Mouse (Mus musculus): Measurements from ENCODE around the gene Hipk2. TPM values are rescaled to one million over a fixed set of nuclear protein-coding genes. Genes with fewer than 3 reads are reported as not detected.

Gene Hipk2
- polyA plus RNA-seq, 1 experiment = 34.3 TPM

- DNase-seq = no peak
- H3K27me3 ChIP-seq (ENCODE audit: control insufficient read depth, insufficient read depth, low read length) = no peaks in the 10 kb centered on the region
- no peak overlapping the region for H3K4me3 ChIP-seq (replicated peaks; ENCODE audit: insufficient read depth, low read depth, low read length)
- H3K4me1 ChIP-seq (ENCODE audit: control insufficient read depth, insufficient read depth, low read length) = peaks cover 15% of the 10 kb centered on the region
- no peak for TF ChIP-seq POLR2A (IDR thresholded peaks at IDR 0.05; ENCODE audit: borderline replicate concordance, insufficient read depth, low read length)
- TF ChIP-seq CTCF (IDR thresholded peaks at IDR 0.05; ENCODE audit: borderline replicate concordance, insufficient read depth, low read depth, low read length) = no peak
- no peak overlapping the region for H3K27ac ChIP-seq (ENCODE audit: insufficient read depth, low read length)
- WGBS = 85% methylated on average over 6 of the region's 6 CpGs
Observed at GRCm38 (mm10) chr6:38762588-38763265, 113.2 kb downstream of the Hipk2 start.

GRCm38 (mm10) chr6:38762006-38762405 lies 114.0 kb downstream of the Hipk2 start:
- 84% methylated on average over 7 of the region's 7 CpGs for WGBS
- H3K4me1 ChIP-seq (ENCODE audit: control insufficient read depth, insufficient read depth, low read length) = peaks cover 19% of the 10 kb centered on the region

DNA sequence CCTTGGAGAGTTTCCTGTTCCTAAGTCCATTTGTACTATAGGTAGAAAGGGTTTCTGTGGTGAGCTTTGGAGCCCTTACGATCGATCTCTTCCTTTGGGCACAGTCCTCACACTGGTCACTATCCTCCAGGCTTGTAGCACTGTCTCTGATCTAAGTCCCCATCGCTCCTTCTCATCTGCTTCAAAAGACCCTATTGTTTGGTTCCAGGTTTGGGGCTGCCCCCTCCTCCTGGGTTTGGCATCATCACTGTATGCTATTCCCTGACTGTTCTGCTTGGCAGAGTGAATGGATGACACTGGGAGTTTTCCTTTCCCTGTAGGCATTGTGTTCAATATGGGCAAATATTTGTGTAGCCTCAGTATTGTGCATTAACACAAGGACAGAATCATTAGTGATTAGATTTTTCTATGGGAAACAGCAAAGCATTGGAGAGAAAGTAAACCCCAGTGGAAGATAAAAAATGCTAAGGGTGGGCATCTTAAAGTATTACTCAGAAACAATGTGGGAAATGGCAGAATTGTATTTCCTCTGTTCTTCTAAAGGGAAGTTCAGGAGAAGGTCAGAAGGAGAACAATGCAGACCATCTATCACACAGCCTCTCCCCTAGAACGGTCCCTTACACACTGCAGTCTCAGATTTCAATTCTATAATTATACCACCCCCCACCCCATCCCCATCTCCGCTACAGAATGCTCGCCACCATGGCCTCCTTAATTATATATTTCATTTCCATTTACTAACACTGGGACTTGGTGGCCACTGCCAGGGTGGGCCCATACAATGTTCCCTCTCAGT lies 114.9 kb downstream of the Hipk2 start:
- TF ChIP-seq POLR2A (IDR thresholded peaks at IDR 0.05; ENCODE audit: borderline replicate concordance, insufficient read depth, low read length) (no peak), CTCF (IDR thresholded peaks at IDR 0.05; ENCODE audit: borderline replicate concordance, insufficient read depth, low read depth, low read length) (no peak)
- DNase-seq = no peak
- Histone ChIP-seq H3K27ac (ENCODE audit: insufficient read depth, low read length) (no peak overlapping the region), H3K4me1 (ENCODE audit: control insufficient read depth, insufficient read depth, low read length) (peaks cover 19% of the 10 kb centered on the region), H3K27me3 (ENCODE audit: control insufficient read depth, insufficient read depth, low read length) (no peaks in the 10 kb centered on the region), H3K4me3 (replicated peaks; ENCODE audit: insufficient read depth, low read depth, low read length) (no peak overlapping the region)
- 85% methylated on average over 6 of the region's 6 CpGs for WGBS

More at GRCm38 (mm10) chr6:38762006-38762405, 114.0 kb downstream of the Hipk2 start:
- no peak overlapping the region for H3K4me3 ChIP-seq (replicated peaks; ENCODE audit: insufficient read depth, low read depth, low read length)
- H3K27ac ChIP-seq (ENCODE audit: insufficient read depth, low read length) = no peak overlapping the region
- TF ChIP-seq CTCF (IDR thresholded peaks at IDR 0.05; ENCODE audit: borderline replicate concordance, insufficient read depth, low read depth, low read length) (no peak), POLR2A (IDR thresholded peaks at IDR 0.05; ENCODE audit: borderline replicate concordance, insufficient read depth, low read length) (no peak)
- DNase-seq = no peak
- H3K27me3 ChIP-seq (ENCODE audit: control insufficient read depth, insufficient read depth, low read length) = no peaks in the 10 kb centered on the region

- TF ChIP-seq CTCF (IDR thresholded peaks at IDR 0.05; ENCODE audit: borderline replicate concordance, insufficient read depth, low read depth, low read length) = no peak
- TF ChIP-seq POLR2A (IDR thresholded peaks at IDR 0.05; ENCODE audit: borderline replicate concordance, insufficient read depth, low read length) = no peak
- Histone ChIP-seq H3K4me1 (ENCODE audit: control insufficient read depth, insufficient read depth, low read length) (peaks cover 21% of the 10 kb centered on the region), H3K4me3 (replicated peaks; ENCODE audit: insufficient read depth, low read depth, low read length) (no peak overlapping the region), H3K27me3 (ENCODE audit: control insufficient read depth, insufficient read depth, low read length) (no peaks in the 10 kb centered on the region), H3K27ac (ENCODE audit: insufficient read depth, low read length) (no peak overlapping the region)
- DNase-seq = no peak
- WGBS = 48% methylated on average over 6 of the region's 6 CpGs
Observed at GRCm38 (mm10) chr6:38759922-38760620, 115.9 kb downstream of the Hipk2 start.

- TF ChIP-seq POLR2A (IDR thresholded peaks at IDR 0.05; ENCODE audit: borderline replicate concordance, insufficient read depth, low read length) = no peak
- TF ChIP-seq CTCF (IDR thresholded peaks at IDR 0.05; ENCODE audit: borderline replicate concordance, insufficient read depth, low read depth, low read length) = no peak
- H3K4me1 ChIP-seq (ENCODE audit: control insufficient read depth, insufficient read depth, low read length) = peaks cover 23% of the 10 kb centered on the region
- 95% methylated on average over 3 of the region's 3 CpGs for WGBS
Observed at GRCm38 (mm10) chr6:38759186-38759585, 116.8 kb downstream of the Hipk2 start.

DNA sequence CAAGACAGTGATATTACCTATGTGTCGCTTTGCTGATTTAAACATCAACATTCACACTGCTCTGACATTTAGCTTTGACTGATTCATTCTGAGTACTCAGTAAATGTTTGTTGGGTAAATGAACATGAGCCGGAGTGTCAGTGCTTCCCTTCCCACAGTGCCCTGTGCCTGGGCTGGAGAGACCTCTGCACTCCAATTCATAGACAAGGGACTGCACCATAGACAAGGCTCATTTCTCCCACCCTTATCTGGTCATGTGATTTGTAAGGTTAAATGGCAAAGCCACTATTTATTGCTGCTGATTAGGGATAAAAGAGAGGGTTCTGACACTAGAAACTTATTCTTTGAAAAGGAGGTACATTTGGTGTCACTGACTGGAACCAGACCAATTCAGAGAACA lies 118.4 kb downstream of the Hipk2 start:
- Histone ChIP-seq H3K4me3 (replicated peaks; ENCODE audit: insufficient read depth, low read depth, low read length) (no peak overlapping the region), H3K27ac (ENCODE audit: insufficient read depth, low read length) (no peak overlapping the region), H3K4me1 (ENCODE audit: control insufficient read depth, insufficient read depth, low read length) (peaks cover 23% of the 10 kb centered on the region), H3K27me3 (ENCODE audit: control insufficient read depth, insufficient read depth, low read length) (no peaks in the 10 kb centered on the region)
- 95% methylated on average over 2 of the region's 2 CpGs for WGBS
- DNase-seq = no peak
- no peak for TF ChIP-seq CTCF (IDR thresholded peaks at IDR 0.05; ENCODE audit: borderline replicate concordance, insufficient read depth, low read depth, low read length)
- TF ChIP-seq POLR2A (IDR thresholded peaks at IDR 0.05; ENCODE audit: borderline replicate concordance, insufficient read depth, low read length) = no peak

More at GRCm38 (mm10) chr6:38759186-38759585, 116.8 kb downstream of the Hipk2 start:
- Histone ChIP-seq H3K27ac (ENCODE audit: insufficient read depth, low read length) (no peak overlapping the region), H3K27me3 (ENCODE audit: control insufficient read depth, insufficient read depth, low read length) (no peaks in the 10 kb centered on the region), H3K4me3 (replicated peaks; ENCODE audit: insufficient read depth, low read depth, low read length) (no peak overlapping the region)
- DNase-seq = no peak

DNA sequence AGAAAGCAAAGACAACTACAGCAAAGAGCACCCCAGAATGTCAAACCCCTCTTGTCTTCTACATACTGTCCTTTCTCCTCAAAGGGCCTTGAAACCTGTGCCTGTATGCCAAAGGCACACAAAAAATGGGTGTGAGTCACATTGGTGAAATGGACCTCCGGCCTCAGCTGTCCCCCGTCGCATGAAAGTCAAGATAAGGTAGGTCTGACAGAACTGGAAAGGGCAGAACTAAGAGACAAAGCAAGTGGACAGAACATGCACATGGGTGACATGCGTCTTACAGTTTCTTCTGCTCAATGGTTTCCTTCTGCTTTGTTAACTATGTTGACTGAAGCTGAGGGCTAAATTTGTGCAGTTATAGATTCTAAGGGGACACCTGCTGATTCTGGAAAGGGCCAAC lies 119.0 kb downstream of the Hipk2 start:
- 92% methylated on average over 4 of the region's 4 CpGs for WGBS
- Histone ChIP-seq H3K27ac (ENCODE audit: insufficient read depth, low read length) (no peak overlapping the region), H3K4me1 (ENCODE audit: control insufficient read depth, insufficient read depth, low read length) (peaks cover 23% of the 10 kb centered on the region), H3K27me3 (ENCODE audit: control insufficient read depth, insufficient read depth, low read length) (no peaks in the 10 kb centered on the region), H3K4me3 (replicated peaks; ENCODE audit: insufficient read depth, low read depth, low read length) (no peak overlapping the region)
- TF ChIP-seq CTCF (IDR thresholded peaks at IDR 0.05; ENCODE audit: borderline replicate concordance, insufficient read depth, low read depth, low read length) = no peak
- TF ChIP-seq POLR2A (IDR thresholded peaks at IDR 0.05; ENCODE audit: borderline replicate concordance, insufficient read depth, low read length) = no peak
- no peak for DNase-seq

All from cerebellum, adult 2 months (tissue).